Mouse (Mus musculus): ENCODE measurements at regions not wholly inside any gene's neighbourhood (a gene's known extent, or its start where the extent isn't known, plus 50 kb on each side); places are given as distances from the start of the nearest gene placed in this dataset.

- DNase-seq (ENCODE audit: low spot score) = no peak
These were observed 314.9 kb downstream of the Mllt3 start for GRCm38 (mm10) chr4:87718166-87718805.

- DNase-seq (ENCODE audit: low spot score) = no peak
These were observed 317.8 kb downstream of the Mllt3 start for GRCm38 (mm10) chr4:87715212-87715933.

- DNase-seq (ENCODE audit: low spot score) = no peak
These were observed 320.5 kb downstream of the Mllt3 start for GRCm38 (mm10) chr4:87712691-87713090.

- DNase-seq (ENCODE audit: low spot score) = no peak
These were observed 320.9 kb downstream of the Mllt3 start for GRCm38 (mm10) chr4:87712286-87712685.

- DNase-seq (ENCODE audit: low spot score) = no peak
These were observed 321.9 kb downstream of the Mllt3 start for GRCm38 (mm10) chr4:87711185-87711827.

- no peak for DNase-seq (ENCODE audit: low spot score)
These were observed 324.1 kb downstream of the Mllt3 start for GRCm38 (mm10) chr4:87708981-87709645.

GRCm38 (mm10) chr4:87707386-87707785 lies 325.8 kb downstream of the Mllt3 start:
- DNase-seq (ENCODE audit: low spot score) = no peak

- no peak for DNase-seq (ENCODE audit: low spot score)
These were observed 330.3 kb downstream of the Mllt3 start for GRCm38 (mm10) chr4:87702834-87703233.

- no peak for DNase-seq (ENCODE audit: low spot score)
These were observed 330.9 kb downstream of the Mllt3 start for GRCm38 (mm10) chr4:87702290-87702689.

GRCm38 (mm10) chr4:87701024-87701423 lies 332.1 kb downstream of the Mllt3 start:
- no peak for DNase-seq (ENCODE audit: low spot score)

- no peak for DNase-seq (ENCODE audit: low spot score)
These were observed 332.7 kb downstream of the Mllt3 start for GRCm38 (mm10) chr4:87700508-87700907.

GRCm38 (mm10) chr4:87699586-87699985 lies 333.6 kb downstream of the Mllt3 start:
- no peak for DNase-seq (ENCODE audit: low spot score)

- no peak for DNase-seq (ENCODE audit: low spot score)
These were observed 334.4 kb downstream of the Mllt3 start for GRCm38 (mm10) chr4:87698750-87699149.

GRCm38 (mm10) chr4:87696921-87697320 lies 336.2 kb downstream of the Mllt3 start:
- DNase-seq (ENCODE audit: low spot score) = no peak

GRCm38 (mm10) chr4:87695811-87696210 lies 337.4 kb downstream of the Mllt3 start:
- DNase-seq (ENCODE audit: low spot score) = no peak

- DNase-seq (ENCODE audit: low spot score) = no peak
These were observed 340.4 kb downstream of the Mllt3 start for GRCm38 (mm10) chr4:87692741-87693140.

GRCm38 (mm10) chr4:87684952-87685351 lies 348.2 kb downstream of the Mllt3 start:
- DNase-seq (ENCODE audit: low spot score) = no peak

GRCm38 (mm10) chr4:87682783-87683182 lies 350.4 kb downstream of the Mllt3 start:
- DNase-seq (ENCODE audit: low spot score) = no peak

- DNase-seq (ENCODE audit: low spot score) = no peak
These were observed 362.1 kb downstream of the Mllt3 start for GRCm38 (mm10) chr4:87671101-87671500.

- DNase-seq (ENCODE audit: low spot score) = no peak
These were observed 363.0 kb downstream of the Mllt3 start for GRCm38 (mm10) chr4:87670167-87670566.

GRCm38 (mm10) chr4:87669480-87669879 lies 363.7 kb downstream of the Mllt3 start:
- DNase-seq (ENCODE audit: low spot score) = no peak

GRCm38 (mm10) chr4:87668314-87668713 lies 364.9 kb downstream of the Mllt3 start:
- DNase-seq (ENCODE audit: low spot score) = peak; percentile 30
